Mouse (Mus musculus) forebrain, embryonic 13.5 days (tissue): ENCODE results near the gene Psmc3. TPM values are rescaled to one million over a fixed set of nuclear protein-coding genes. Genes with fewer than 3 reads are reported as not detected.
"Not testable (repeated sequence)": the region's sequence is repeated elsewhere in the genome, so short reads cannot be mapped to it uniquely, and the experiment has no call there.

Experiments
- ATAC-seq: fragments of 200-750 bp; cut with Nextera tagmentation; 2 replicates; pipeline ENCODE4 v1.8.0; 2017
- H3K27ac ChIP-seq: fragments of 300-500 bp; sonication (generic); 2 replicates; pipeline ENCODE4 v1.5.1; 2015; ENCODE audit warnings: inconsistent platforms, mild to moderate bottlenecking, moderate library complexity
- H3K27me3 ChIP-seq: fragments of 300-500 bp; sonication (generic); 2 replicates; pipeline ENCODE4 v1.6.1; 2015; ENCODE audit warnings: mild to moderate bottlenecking, inconsistent platforms
- H3K36me3 ChIP-seq: fragments of 300-500 bp; sonication (generic); 2 replicates; pipeline ENCODE4 v1.6.1; 2015; ENCODE audit warnings: mild to moderate bottlenecking, inconsistent platforms; ENCODE audit not compliant: poor library complexity, severe bottlenecking
- H3K4me1 ChIP-seq: fragments of 300-500 bp; sonication (generic); 2 replicates; pipeline ENCODE4 v1.6.1; 2015; ENCODE audit warnings: inconsistent platforms
- H3K4me2 ChIP-seq: fragments of 300-500 bp; sonication (generic); 2 replicates; pipeline ENCODE4 v1.6.1; 2015; ENCODE audit warnings: inconsistent platforms, mild to moderate bottlenecking, moderate library complexity
- H3K4me3 ChIP-seq: fragments of 300-500 bp; sonication (generic); 2 replicates; pipeline ENCODE4 v1.5.1; 2015; ENCODE audit warnings: mild to moderate bottlenecking, inconsistent platforms
- H3K9ac ChIP-seq: fragments of 300-500 bp; sonication (generic); 2 replicates; pipeline ENCODE4 v1.6.1; 2015; ENCODE audit warnings: mild to moderate bottlenecking, inconsistent platforms
- H3K9me3 ChIP-seq: fragments of 300-500 bp; sonication (generic); replicated peaks from 2 replicates; pipeline ENCODE4 v1.6.1; 2016; ENCODE audit warnings: inconsistent platforms
- WGBS: fragments of 180-500 bp; shearing (Covaris S2); methylation state at CpG from one replicate; pipeline ENCODE4 v1.1.7; 2015; 5-methylcytosine and 5-hydroxymethylcytosine counted together
- polyA plus RNA-seq: library from polyadenylated mRNA; unstranded; fragments of >200 nt; fragmentation: Nextera tagmentation; extraction: Ambion mirVana; gene quantifications from 2 replicates; pipeline ENCODE4 v1.2.1, GENCODE M21; 2015

Gene Psmc3
- polyA plus RNA-seq, 1 experiment from 2014 or later = 277 TPM

GRCm38 (mm10) chr2:91108156-91108555 lies 54.3 kb downstream of the Psmc3 start:
- 83% methylated on average over 3 of the region's 3 CpGs for WGBS
- H3K9me3 ChIP-seq = no peaks in the 10 kb centered on the region
- no peaks in the 10 kb centered on the region for H3K4me1 ChIP-seq
- H3K9ac ChIP-seq = no peak overlapping the region
- no peak for ATAC-seq
- H3K27ac ChIP-seq = no peak overlapping the region
- H3K4me3 ChIP-seq = no peak overlapping the region
- H3K27me3 ChIP-seq = no peaks in the 10 kb centered on the region
- no peak overlapping the region for H3K4me2 ChIP-seq
- H3K36me3 ChIP-seq = no peaks in the 10 kb centered on the region

GRCm38 (mm10) chr2:91109241-91109640 lies 55.4 kb downstream of the Psmc3 start:
- Histone ChIP-seq H3K27ac (no peak overlapping the region), H3K9ac (no peak overlapping the region), H3K9me3 (no peaks in the 10 kb centered on the region), H3K4me3 (no peak overlapping the region), H3K4me2 (no peak overlapping the region), H3K4me1 (no peaks in the 10 kb centered on the region), H3K27me3 (no peaks in the 10 kb centered on the region), H3K36me3 (no peaks in the 10 kb centered on the region)
- WGBS = 84% methylated on average over 5 of the region's 5 CpGs
- ATAC-seq = no peak

- no peak overlapping the region for H3K9ac ChIP-seq
- no peak overlapping the region for H3K4me3 ChIP-seq
- 90% methylated on average over 5 of the region's 5 CpGs for WGBS
- no peak overlapping the region for H3K4me2 ChIP-seq
- no peaks in the 10 kb centered on the region for H3K36me3 ChIP-seq
- H3K27me3 ChIP-seq = no peaks in the 10 kb centered on the region
- peaks cover under 1% of the 10 kb centered on the region; the same call in 1 of the 2 replicates for H3K4me1 ChIP-seq
- H3K9me3 ChIP-seq = no peaks in the 10 kb centered on the region
- ATAC-seq = no peak
- no peak overlapping the region for H3K27ac ChIP-seq
Measured at GRCm38 (mm10) chr2:91109807-91110385, 56.1 kb downstream of the Psmc3 start.

DNA sequence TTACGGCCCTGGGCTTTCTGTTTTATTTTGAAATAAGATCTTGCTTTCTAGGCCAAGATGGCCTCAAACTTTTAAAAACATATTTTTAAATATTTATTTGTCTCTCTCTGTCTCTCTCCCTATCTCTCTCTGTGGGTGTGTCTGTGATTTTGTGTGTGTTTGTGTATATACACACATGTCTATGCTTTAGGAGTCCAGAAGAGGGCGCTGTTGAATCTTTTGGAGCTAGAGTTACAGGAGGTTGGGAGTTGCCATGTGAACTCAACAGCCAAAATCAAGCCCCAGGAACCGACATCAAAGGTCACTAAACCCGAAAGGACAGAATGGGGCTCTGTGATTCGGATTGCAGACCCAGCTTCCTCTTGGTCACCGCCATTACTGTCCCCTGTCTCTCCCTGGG lies 56.6 kb downstream of the Psmc3 start:
- H3K9me3 ChIP-seq = no peaks in the 10 kb centered on the region
- no peak overlapping the region for H3K27ac ChIP-seq
- no peak for ATAC-seq
- H3K4me1 ChIP-seq = peaks cover 6% of the 10 kb centered on the region; the same call in 1 of the 2 replicates
- H3K36me3 ChIP-seq = no peaks in the 10 kb centered on the region
- 0 out of 2 replicates have a peak, but pooled peaks cover 3% of the 10 kb centered on the region for H3K27me3 ChIP-seq
- no peak overlapping the region for H3K9ac ChIP-seq
- no peak overlapping the region for H3K4me2 ChIP-seq
- no peak overlapping the region for H3K4me3 ChIP-seq
- 71% methylated on average over 6 of the region's 6 CpGs for WGBS

DNA sequence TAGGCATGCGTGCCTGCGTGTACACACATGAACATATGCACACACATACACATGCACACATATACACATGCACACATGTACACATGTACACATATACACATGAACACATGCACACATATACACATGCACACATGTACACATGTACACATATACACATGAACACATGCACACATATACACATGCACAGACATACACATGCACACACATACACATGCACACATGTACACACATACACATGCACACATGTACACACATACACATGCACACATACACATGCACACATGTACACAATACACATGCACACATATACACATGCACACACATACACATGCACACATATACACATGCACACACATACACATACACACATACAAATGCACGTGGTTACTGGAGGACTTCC lies 58.0 kb downstream of the Psmc3 start:
- not testable (repeated sequence) for H3K4me2 ChIP-seq, ATAC-seq, H3K4me3 ChIP-seq, H3K4me1 ChIP-seq, H3K36me3 ChIP-seq, H3K9ac ChIP-seq, H3K9me3 ChIP-seq, H3K27ac ChIP-seq
- peaks cover 10% of the 10 kb centered on the region; the same call in 1 of the 2 replicates for H3K27me3 ChIP-seq
- 92% methylated on average over 3 of the region's 3 CpGs for WGBS

- Histone ChIP-seq H3K27me3 (peaks cover 13% of the 10 kb centered on the region; the same call in 1 of the 2 replicates), H3K4me1 (peaks cover 7% of the 10 kb centered on the region; the same call in 1 of the 2 replicates), H3K9me3 (no peaks in the 10 kb centered on the region), H3K27ac (no peak overlapping the region), H3K9ac (no peak overlapping the region), H3K4me3 (no peak overlapping the region), H3K4me2 (no peak overlapping the region), H3K36me3 (no peaks in the 10 kb centered on the region)
- WGBS = 61% methylated on average over 4 of the region's 4 CpGs
- ATAC-seq = no peak
Measured at GRCm38 (mm10) chr2:91112491-91112890, 58.7 kb downstream of the Psmc3 start.

- no peak overlapping the region for H3K9ac ChIP-seq
- H3K27me3 ChIP-seq = peaks cover 13% of the 10 kb centered on the region; the same call in 1 of the 2 replicates
- peaks cover 7% of the 10 kb centered on the region; the same call in 1 of the 2 replicates for H3K4me1 ChIP-seq
- 82% methylated on average over 10 of the region's 10 CpGs for WGBS
- no peak for ATAC-seq
- H3K4me2 ChIP-seq = no peak overlapping the region
- no peaks in the 10 kb centered on the region for H3K9me3 ChIP-seq
- no peaks in the 10 kb centered on the region for H3K36me3 ChIP-seq
- no peak overlapping the region for H3K4me3 ChIP-seq
- no peak overlapping the region for H3K27ac ChIP-seq
Measured at GRCm38 (mm10) chr2:91113334-91113733, 59.5 kb downstream of the Psmc3 start.

GRCm38 (mm10) chr2:91113852-91114251 lies 60.0 kb downstream of the Psmc3 start:
- Histone ChIP-seq H3K4me2 (no peak overlapping the region), H3K9ac (no peak overlapping the region), H3K27me3 (peaks cover 13% of the 10 kb centered on the region; the same call in 1 of the 2 replicates), H3K27ac (no peak overlapping the region), H3K9me3 (no peaks in the 10 kb centered on the region), H3K36me3 (no peaks in the 10 kb centered on the region), H3K4me3 (no peak overlapping the region), H3K4me1 (peaks cover 7% of the 10 kb centered on the region; the same call in 1 of the 2 replicates)
- 77% methylated on average over 6 of the region's 6 CpGs for WGBS
- ATAC-seq = no peak

GRCm38 (mm10) chr2:91114781-91115577 lies 61.2 kb downstream of the Psmc3 start:
- peak overlapping the region; percentile 63 for H3K4me2 ChIP-seq
- peak; percentile 64 for ATAC-seq
- H3K27ac ChIP-seq = no peak overlapping the region
- H3K4me3 ChIP-seq = peak overlapping the region; percentile 37
- no peaks in the 10 kb centered on the region for H3K36me3 ChIP-seq
- H3K4me1 ChIP-seq = peaks cover 7% of the 10 kb centered on the region; the same call in 1 of the 2 replicates
- no peaks in the 10 kb centered on the region for H3K9me3 ChIP-seq
- 7% methylated on average over 39 of the region's 42 CpGs for WGBS
- H3K27me3 ChIP-seq = peaks cover 13% of the 10 kb centered on the region; the same call in 1 of the 2 replicates
- H3K9ac ChIP-seq = peak overlapping the region; percentile 58; the same call in 1 of the 2 replicates

DNA sequence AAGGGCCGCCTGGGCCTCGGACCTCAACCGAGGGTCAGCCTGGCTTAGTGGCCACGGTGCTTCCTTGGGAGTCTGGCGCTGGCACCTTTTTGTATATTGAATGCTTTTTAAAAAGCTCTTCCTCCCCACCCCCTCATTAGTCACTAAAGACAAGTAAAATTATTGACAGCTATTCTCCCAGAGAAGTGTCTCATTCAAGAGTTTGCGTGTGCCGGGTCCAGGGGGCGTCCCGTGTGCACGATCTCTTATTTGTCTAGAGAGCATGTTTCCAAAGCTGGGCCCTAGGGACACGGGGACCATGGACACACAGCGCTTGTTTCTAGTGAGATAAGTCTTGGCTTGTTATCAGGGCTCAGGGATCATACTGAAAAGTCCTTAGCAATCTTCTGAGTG lies 61.8 kb downstream of the Psmc3 start:
- no peaks in the 10 kb centered on the region for H3K36me3 ChIP-seq
- H3K27me3 ChIP-seq = peaks cover 17% of the 10 kb centered on the region; the same call in 1 of the 2 replicates
- H3K9ac ChIP-seq = peak overlapping the region; percentile 58; the same call in 1 of the 2 replicates
- no peaks in the 10 kb centered on the region for H3K9me3 ChIP-seq
- H3K27ac ChIP-seq = no peak overlapping the region
- peak overlapping the region; percentile 63 for H3K4me2 ChIP-seq
- H3K4me3 ChIP-seq = peak overlapping the region; percentile 37
- ATAC-seq = no peak
- peaks cover 7% of the 10 kb centered on the region; the same call in 1 of the 2 replicates for H3K4me1 ChIP-seq
- WGBS = 30% methylated on average over 12 of the region's 12 CpGs
